ENCODE assay signal across 16 mouse cellular contexts in the genomic region with DNA sequence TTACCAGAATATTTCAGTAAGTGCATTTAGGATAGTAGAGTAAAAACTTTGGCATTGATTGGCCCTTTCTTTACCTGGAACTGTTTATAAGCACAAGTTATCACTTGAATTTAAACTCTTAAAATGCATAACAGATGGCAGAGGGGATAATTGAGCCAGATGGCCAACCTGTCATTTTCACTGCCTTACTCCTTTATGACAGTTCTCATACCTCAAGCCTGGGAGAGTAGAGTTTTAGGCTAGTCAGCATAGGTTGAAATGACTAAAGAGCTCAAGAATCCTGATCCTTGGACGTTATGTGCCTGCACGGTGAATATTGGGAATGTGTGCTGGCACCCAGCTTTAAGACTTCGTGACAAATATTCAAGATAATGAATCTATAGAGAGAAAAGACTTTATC.
"Had no signal": no experiment of that assay in that cellular context is flagged by ENCODE, and none has a peak within 500 bp of the region (broad histone marks: within the 10 kb centered on the region; RNA-seq: fewer than 3 reads in every experiment).

No protein-coding gene starts in this region.

- H3K4me3 ChIP-seq: limb, embryonic 15.5 days; liver, embryonic 12.5 days; midbrain, embryonic 10.5 days; neural tube, embryonic 13.5 days; stomach, embryonic 15.5 days had no signal

- H3K27ac ChIP-seq: limb, embryonic 15.5 days; liver, embryonic 12.5 days; midbrain, embryonic 10.5 days; neural tube, embryonic 13.5 days; stomach, embryonic 15.5 days had no signal

- H3K27me3 ChIP-seq: limb, embryonic 15.5 days; liver, embryonic 12.5 days; neural tube, embryonic 13.5 days; stomach, embryonic 15.5 days had no signal

- H3K36me3 ChIP-seq: limb, embryonic 15.5 days; liver, embryonic 12.5 days; midbrain, embryonic 10.5 days; neural tube, embryonic 13.5 days; stomach, embryonic 15.5 days had no signal

- H3K9ac ChIP-seq: limb, embryonic 15.5 days; liver, embryonic 12.5 days; lung, embryonic 14.5 days; neural tube, embryonic 13.5 days; stomach, embryonic 15.5 days had no signal

- H3K4me2 ChIP-seq: limb, embryonic 15.5 days; liver, embryonic 12.5 days; lung, embryonic 14.5 days; neural tube, embryonic 13.5 days; stomach, embryonic 15.5 days had no signal

- H3K9me3 ChIP-seq: limb, embryonic 15.5 days; liver, embryonic 12.5 days; midbrain, embryonic 10.5 days; neural tube, embryonic 13.5 days; stomach, embryonic 15.5 days had no signal

- H3K4me1 ChIP-seq: limb, embryonic 15.5 days; liver, embryonic 12.5 days; midbrain, embryonic 10.5 days; neural tube, embryonic 13.5 days; stomach, embryonic 15.5 days had no signal

- DNase-seq: kidney, postnatal 25 days; layer of hippocampus, adult 9-11 months; layer of hippocampus, postnatal 36 days; lung, embryonic 14.5 days; lung, postnatal 10 days; lung, postnatal 4 days; midbrain, embryonic 14.5 days; retina, postnatal 1 day; right cerebral cortex, postnatal 4 days; thymus, adult 2 months; thymus, postnatal 25 days had no signal

- ATAC-seq: liver, embryonic 12.5 days had no signal
